Mouse (Mus musculus): ENCODE data around the gene Ccdc86.

Gene Ccdc86

GRCm38 (mm10) chr19:10948416-10948815 lies 650 bp downstream of the Ccdc86 start:
- DNase-seq = peak; percentile 42

GRCm38 (mm10) chr19:10947219-10947618 lies 1.8 kb downstream of the Ccdc86 start:
- DNase-seq = no peak

GRCm38 (mm10) chr19:10946506-10946905 lies 2.6 kb downstream of the Ccdc86 start:
- DNase-seq = no peak

GRCm38 (mm10) chr19:10943955-10944354 lies 5.1 kb downstream of the Ccdc86 start:
- DNase-seq = no peak

GRCm38 (mm10) chr19:10940801-10941457 lies 8.1 kb downstream of the Ccdc86 start:
- no peak for DNase-seq

GRCm38 (mm10) chr19:10940097-10940800 lies 8.8 kb downstream of the Ccdc86 start:
- peak; percentile 89 for DNase-seq

- DNase-seq = no peak
Measured at GRCm38 (mm10) chr19:10938771-10939170, 10.3 kb downstream of the Ccdc86 start.

GRCm38 (mm10) chr19:10937110-10937563 lies 11.9 kb downstream of the Ccdc86 start, which contains the start of gene Ptgdr2:
Gene Ptgdr2 (plus strand): TSS chr19:10937160.
- no peak for DNase-seq

GRCm38 (mm10) chr19:10936077-10936476 lies 13.0 kb downstream of the Ccdc86 start:
- no peak for DNase-seq

GRCm38 (mm10) chr19:10935029-10935428 lies 14.0 kb downstream of the Ccdc86 start:
- DNase-seq = no peak

GRCm38 (mm10) chr19:10930641-10931040 lies 18.4 kb downstream of the Ccdc86 start:
- DNase-seq = no peak

- no peak for DNase-seq
Measured at GRCm38 (mm10) chr19:10926666-10927065, 22.4 kb downstream of the Ccdc86 start.

GRCm38 (mm10) chr19:10926123-10926621 lies 22.9 kb downstream of the Ccdc86 start:
- DNase-seq = no peak

- no peak for DNase-seq
Measured at GRCm38 (mm10) chr19:10924220-10924619, 24.8 kb downstream of the Ccdc86 start.

- DNase-seq = no peak
Measured at GRCm38 (mm10) chr19:10921058-10921457, 28.0 kb downstream of the Ccdc86 start.

- no peak for DNase-seq
Measured at GRCm38 (mm10) chr19:10920532-10920931, 28.5 kb downstream of the Ccdc86 start, which contains the start of gene Zp1. Gene Zp1 (minus strand): TSS chr19:10920632.

- no peak for DNase-seq
Measured at GRCm38 (mm10) chr19:10918321-10918991, 30.6 kb downstream of the Ccdc86 start.

GRCm38 (mm10) chr19:10916506-10916905 lies 32.6 kb downstream of the Ccdc86 start:
- no peak for DNase-seq

GRCm38 (mm10) chr19:10914870-10915269 lies 34.2 kb downstream of the Ccdc86 start:
- DNase-seq = no peak

- no peak for DNase-seq
Measured at GRCm38 (mm10) chr19:10914291-10914690, 34.8 kb downstream of the Ccdc86 start.

- no peak for DNase-seq
Measured at GRCm38 (mm10) chr19:10909087-10909721, 39.9 kb downstream of the Ccdc86 start.

- peak; percentile 64 for DNase-seq
Measured at GRCm38 (mm10) chr19:10907891-10908290, 41.2 kb downstream of the Ccdc86 start.

GRCm38 (mm10) chr19:10905728-10906000 lies 43.4 kb downstream of the Ccdc86 start:
- no peak for DNase-seq

All from cerebellum, adult 9-10 months (tissue).